Mouse (Mus musculus): ENCODE data around the gene Trnau1ap.
"Not testable (repeated sequence)": the region's sequence is repeated elsewhere in the genome, so short reads cannot be mapped to it uniquely, and the experiment has no call there.

Trnau1ap gene

DNA sequence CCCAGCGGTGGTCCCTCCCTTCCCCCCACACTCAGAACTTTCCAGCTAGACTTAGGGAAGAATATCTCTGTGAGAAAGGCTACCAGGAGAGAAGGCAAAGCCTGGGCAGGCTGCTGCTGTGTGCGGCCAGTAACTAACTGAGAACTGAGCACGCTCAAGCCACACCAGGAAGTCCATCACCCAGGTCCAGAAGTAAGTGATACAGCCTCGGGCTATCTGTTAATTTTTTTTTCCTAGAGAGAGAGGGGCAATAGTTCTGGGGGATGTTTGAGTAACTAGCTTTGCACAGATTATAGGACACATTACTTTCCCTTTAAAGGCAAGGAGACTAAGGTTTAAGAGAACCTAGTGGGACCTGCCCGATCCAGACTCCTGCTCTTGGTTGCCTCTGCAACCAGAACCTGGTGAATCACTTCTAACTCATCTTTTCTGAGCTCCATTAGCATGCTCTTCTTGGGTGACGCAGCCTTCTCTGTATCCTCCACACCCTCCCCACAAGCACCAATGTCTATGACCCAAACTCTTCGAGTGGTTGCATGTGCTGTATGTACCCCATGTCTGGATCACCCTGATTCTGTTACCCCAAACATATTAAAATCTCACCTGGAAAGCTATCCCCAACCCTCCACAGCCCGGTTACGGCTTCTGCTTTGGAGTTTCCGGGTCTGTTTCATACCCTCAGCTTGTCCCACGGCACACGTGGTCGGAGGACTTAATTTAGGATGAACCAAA, 15.2 kb upstream of the Trnau1ap start:
- no peak for DNase-seq

DNA sequence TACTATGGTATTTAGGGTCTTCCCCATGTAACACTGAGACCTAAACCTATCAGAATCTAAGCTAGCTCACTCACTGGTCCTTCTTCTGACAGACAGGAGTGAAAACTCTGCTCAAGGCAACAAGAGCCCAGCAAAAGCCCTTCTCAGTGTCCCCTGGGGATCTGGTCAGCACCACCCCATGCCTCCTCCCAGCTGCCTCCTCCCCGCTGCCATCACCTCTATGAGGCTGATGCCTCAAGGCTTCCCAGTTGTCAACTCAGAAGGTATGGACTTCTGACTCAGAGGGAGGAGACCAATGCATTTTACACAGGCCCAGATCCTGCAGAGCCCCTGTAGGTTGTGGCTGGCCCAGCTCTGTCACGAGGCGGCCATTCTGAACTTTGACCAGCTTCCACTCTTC, 12.1 kb upstream of the Trnau1ap start:
- DNase-seq, result peak in 1 of 2 experiments; percentile 27

DNA sequence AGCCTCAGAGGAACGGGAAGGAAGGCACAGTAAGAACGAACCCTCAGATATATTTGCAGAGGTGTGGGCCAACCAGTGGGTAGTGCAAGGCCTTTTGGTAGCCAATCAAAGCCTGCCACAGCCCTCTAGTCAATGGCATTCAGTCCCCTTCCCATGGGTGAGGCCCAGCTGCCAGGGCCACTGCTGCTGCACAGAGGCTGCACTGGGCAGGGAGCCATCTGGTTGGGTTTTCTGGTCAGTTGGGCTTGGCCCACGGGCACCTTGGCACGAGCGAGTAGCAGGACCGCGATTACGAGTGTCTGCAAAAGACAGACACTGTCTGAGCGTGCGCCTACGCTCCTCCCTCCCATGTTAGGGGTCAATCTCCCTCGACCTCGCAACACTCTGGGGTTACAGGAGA, 9.6 kb upstream of the Trnau1ap start:
- DNase-seq, result peak in 1 of 2 experiments; percentile 18

DNA sequence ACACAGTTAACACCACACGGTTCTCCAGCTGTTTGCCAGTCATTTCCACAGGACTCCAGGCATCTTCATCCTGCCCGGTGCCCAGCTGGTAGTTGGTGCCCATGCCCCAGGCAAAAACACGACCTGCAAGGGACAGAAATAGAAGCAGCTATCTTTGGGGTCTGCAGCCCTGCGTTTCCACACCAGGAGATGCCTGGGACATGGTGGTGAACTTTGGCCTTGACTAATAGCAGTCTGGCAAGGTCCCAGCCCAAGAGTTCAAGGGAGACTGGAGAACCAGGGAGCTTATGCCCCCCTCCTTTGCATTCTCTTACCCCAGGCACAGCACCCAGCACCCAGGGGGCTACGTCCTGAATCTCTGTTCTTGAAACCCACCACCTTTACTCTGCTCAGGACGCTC, 3.5 kb upstream of the Trnau1ap start:
- no peak for DNase-seq

DNA sequence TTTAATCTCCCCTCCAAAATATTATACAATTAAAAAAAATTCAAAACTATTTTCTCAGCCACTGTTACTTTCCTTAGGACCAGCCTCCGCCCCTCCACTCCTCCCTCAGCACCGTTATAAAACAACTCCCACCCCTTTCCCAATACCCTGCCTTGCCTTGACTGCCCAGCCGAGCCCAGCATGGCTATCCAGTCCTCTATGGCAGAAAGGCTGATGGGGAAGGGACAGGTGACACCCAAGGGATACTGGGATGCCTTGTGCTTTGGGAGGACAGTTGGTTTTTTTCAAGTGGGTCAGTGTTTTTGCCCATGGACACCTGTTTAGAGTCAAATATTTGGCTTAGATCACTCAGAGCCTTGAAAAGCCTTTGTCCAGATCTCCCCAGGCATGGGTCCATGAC, 2.6 kb upstream of the Trnau1ap start:
- no peak for DNase-seq

DNA sequence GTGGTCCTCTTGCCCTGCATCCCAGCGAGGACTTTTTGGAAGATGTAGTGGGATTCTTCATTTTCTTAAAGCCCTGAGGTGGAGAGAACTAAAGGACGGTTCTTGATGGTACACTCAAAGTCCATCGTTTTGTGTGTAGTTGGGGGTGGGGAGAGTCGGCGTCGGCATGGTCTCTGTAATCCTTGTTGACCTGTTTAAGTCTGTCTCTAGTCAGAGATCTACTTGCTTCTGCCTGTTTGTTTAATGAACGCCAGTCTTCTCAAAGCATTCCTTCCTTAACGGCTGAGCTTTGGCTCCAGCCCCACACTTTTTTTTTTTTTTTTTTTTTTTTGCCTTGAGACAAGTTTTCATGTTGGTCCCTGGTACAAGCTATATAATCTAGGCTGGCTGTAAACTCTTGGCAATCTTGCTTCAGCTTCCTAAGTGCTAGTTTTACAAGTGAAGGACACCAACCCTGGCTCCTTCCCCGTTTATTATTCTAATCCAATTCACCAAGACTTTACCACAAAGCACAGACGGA, 557 bp upstream of the Trnau1ap start:
- DNase-seq, result no peak

DNA sequence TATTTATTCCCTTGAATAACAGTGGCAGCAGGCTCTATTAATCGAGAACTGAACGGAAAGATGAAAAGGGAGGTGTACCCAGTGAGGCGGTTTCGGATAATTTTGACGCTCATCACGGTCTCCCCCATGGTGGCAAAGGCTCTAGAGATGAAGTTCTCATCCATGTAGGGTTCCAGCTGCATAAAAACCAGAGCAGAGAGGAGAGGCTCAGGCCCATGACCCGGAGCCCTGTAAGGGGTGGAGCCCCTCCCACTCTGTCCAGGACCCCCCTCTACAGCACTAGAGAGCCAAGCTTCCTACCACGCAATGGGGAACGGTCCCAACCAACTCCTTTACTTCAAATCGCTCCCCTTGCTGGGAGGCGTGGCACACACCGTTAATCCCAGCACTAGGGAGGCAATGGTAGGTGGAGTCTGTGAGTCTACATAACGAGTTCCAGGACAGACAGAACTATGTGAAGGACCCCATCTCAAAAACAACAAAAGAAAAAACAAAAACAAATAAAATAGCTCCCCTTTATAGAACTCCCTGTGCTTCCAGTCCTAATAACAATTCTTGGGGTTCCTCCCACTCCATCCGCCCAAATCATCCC, 851 bp downstream of the Trnau1ap start:
- no peak for DNase-seq

DNA sequence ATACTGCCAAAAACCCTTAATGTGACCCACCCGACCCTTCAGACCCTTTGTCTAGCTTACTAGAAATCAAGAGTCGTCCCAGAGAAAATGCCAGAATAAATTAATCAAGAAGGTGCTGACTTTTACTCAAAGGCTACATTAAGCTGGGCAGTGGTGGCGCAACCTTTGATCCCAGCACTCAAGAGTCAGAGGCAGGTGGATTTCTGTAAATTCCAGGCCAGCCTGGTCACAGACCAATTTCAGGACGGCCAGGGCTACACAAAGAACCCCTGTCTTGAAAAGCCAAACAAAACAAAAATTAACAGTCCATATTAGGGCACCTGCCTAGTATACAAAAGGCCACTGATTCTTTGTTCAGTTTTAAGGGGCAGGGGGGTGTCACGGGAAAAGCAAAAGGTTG, 2.9 kb downstream of the Trnau1ap start:
- DNase-seq, result no peak

DNA sequence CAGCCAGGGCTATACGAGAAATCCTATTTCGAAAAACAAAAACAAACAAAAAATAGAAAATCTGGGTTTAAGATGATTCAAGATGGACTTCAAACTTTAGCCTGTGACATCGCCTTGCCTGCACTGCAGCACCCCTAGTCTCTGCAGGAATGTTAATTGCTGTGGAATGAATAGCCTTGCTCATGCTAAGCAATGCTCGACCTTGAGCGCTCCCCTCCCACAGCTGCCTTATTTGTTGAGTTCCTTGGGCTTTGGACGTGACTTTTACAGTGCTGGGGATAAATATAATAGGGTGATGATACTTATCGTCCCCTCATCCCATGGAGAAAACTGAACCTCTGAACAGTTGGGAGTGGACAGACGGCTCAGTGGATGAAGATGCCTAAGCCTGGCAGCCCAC, 13.6 kb downstream of the Trnau1ap start:
- DNase-seq, result peak in 1 of 2 experiments; percentile 45

DNA sequence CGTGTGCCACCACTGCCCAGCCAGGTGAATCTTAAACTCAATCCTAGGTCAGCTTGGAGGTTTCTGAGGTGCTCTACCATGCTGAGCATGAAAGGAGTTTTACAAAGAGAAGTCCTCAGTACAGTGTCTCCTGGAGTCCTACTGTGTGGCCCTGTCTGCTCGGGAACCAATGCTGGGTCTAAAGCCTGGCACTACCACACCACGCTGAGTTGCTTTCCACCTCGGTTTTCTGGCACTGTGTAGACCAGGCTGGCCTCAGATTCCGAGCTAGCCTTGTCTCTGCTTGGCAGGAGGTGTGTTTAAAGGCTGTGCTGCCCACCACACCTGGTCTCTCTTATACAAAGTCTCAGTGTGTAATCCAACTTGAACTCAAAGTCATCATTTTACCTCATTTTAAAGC, 16.7 kb downstream of the Trnau1ap start:
- no peak for DNase-seq

DNA sequence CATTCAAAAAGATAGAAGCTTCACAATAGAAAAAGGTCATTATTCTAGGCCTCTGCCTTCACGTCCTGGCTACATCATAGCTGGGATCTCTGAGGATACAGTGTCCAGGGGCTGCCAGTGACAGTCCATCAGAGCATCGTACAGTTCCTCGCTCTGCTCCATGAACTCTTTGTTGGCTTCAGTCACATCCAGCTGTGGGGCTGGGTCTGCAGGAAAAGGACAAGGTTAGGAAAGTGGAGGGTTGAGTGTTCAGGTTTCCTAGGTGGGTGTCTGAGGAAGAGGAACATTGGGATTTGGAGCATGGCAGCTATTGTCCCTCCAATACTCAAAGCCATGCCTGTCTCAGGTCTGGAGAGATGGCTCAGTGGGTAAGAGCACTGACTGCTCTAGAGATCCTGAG, 17.5 kb downstream of the Trnau1ap start:
- DNase-seq, result no peak

DNA sequence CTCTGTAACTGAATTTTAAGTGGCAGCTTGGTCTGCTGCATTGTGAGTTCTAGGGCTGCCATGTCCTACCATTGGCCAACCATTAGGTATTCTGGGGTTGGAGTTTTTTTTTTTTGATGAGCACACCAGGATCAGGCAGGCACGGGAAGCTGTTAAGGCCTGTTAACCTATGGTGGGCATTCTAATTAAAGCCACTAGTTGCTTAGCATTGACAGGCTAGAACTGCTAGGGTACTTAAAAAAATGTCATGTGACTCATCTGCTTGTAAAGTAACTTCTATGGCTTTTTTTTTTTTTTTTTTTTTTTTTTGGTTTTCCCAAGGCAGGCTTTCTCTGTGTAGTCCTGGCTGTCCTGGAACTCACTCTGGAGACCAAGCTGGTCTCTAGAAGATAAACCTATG, 18.1 kb downstream of the Trnau1ap start:
- no peak for DNase-seq

DNA sequence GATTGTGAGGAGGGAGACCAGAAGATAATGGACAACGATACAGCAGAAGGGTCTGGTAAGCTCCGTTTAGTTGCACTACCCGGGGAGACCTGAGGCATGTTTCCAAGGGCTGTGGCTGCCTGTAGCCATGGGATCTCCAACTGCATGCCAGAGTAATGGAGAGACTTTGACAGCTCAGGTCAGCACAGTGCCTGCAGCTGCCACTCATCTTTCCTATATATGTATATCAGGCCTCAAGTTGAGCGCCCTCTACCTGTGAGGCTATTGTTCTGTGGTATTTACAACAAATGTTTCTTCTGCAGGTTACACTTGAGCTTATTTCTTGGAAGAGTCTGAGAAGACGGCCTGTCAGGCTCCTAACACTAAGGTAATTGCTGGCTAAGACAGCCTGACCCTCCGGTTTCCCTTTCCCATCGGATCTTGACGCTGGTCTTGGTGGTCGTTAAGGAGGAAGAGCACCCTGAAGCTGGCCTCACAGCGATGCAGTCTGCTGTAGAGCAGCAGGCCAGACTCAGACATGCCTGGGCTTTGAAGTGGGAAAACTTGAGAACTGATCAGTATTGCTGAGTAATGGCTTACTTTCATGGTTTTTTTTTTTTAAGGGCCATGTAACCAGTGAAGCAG, 19.4 kb downstream of the Trnau1ap start:
- DNase-seq, result peak; percentile 39 to 58

DNA sequence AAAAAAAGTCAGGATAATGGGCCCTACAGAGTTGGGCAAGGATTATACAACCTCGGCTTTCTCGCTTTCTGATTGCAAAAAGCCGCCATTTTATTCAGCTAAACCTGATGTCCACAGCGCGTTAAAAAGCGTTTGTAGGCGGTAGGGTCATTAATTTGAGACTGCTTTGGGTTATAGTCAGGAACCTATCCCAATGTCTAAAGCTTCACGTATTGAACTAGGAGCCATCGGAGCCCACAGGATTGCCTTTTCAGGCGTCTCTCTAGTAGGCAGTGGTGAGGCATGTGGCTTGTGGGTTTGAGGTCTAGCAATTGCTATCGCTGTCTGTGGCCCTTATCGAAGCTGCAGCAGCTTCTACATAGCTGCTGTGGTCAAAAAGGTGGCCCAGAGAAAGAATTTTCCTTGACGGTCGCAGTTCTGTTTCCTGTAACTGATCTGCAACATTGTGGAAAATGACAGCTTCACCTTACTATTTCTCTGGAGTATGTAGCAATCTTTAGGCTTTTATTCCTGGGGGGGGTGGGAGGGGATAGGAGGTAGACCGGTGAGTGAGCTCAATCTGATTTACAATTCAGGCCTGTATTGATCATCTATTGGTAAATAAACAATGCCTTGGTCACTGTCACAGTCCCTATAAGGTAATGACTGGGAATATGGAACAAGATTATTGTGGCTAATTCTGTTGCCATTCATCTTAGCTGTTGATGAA, 20.0 kb downstream of the Trnau1ap start:
- DNase-seq, result no peak

DNA sequence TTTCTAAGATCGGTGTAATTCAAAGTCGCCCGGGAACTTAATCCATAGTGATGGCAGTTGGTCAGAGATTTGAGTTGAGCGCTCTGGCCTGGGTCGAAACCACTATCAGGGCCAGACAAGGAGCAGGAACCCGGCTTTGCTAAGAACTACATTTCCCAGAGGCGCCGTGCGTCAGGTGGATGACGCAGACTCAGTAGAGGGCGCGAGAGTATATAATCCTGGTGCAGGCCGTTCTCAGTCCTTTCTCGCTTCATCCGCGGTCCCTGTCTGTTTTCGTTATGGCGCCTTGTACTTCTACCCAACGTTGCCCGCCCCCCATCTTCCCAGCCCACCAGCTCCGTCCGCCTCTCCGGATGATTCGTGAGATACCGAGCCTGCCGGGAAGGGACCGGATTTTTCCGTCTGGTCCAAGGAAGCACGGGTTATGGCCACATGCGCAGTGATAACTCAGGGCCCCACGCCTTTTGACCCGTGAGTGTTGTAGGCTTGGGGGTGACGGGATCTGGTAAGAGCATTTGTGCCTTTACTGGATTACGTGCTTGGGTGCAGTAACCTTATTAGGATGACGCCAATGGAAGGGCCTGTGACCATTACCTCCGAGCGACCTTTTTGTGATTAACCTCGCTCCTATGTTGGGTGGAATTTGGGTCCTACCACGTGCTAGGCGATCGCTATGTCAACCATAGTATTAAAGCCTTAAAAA, 20.8 kb downstream of the Trnau1ap start:
- DNase-seq, result peak; percentile 90 to 94

DNA sequence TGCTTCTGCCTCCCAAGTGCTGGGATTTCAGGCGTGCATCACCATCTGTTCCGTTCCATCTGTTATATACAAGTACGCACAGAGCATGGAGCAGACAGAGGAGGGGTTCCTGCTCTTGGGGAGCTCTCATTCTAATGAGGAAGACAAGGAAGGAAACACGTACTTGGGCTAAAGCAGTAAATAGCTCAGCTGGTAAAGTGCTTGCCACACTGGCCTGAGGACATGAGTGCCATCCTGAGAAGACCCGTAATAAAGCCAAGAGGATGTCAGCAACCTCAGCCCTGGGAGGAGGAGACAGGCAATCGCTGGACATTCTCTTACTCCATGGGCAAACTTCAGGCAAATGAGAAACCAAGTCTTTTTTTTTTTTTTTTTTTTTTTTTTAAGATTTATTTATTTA, 23.3 kb downstream of the Trnau1ap start:
- DNase-seq, result no peak

DNA sequence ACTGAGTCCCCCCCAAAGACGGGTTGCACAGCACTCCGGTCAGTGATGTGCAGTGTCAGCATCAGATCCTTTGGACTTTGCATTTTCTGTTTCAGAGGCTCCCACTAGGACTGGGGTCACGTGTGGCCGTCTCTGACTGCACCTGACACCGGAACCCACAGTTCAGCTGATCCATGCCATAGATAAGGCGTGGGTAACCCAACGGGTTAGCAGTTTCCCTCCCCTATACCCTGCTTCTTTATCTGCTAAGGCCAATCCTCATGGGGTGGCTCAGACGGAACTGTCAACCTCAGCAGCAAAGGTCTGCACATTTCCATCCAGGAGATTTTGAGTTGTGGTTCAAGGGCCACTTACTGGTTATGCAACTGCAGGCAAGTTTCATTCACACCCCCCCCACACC, 24.1 kb downstream of the Trnau1ap start:
- no peak for DNase-seq

DNA sequence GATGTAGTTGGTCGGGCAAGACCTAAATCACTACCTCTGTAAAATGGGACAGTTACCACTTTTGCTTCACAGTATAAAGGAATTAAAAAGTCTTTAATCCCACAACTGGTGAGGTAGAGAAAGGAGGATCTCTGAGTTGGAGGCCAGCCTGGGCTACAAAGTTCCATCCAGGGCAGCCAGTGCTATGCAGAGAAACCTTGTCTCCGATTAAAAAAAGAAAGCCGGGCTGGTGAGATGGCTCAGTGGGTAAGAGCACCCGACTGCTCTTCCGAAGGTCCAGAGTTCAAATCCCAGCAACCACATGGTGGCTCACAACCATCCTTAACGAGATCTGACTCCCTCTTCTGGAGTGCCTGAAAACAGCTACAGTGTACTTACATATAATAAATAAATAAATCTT, 25.9 kb downstream of the Trnau1ap start:
- DNase-seq, result not testable (repeated sequence)

DNA sequence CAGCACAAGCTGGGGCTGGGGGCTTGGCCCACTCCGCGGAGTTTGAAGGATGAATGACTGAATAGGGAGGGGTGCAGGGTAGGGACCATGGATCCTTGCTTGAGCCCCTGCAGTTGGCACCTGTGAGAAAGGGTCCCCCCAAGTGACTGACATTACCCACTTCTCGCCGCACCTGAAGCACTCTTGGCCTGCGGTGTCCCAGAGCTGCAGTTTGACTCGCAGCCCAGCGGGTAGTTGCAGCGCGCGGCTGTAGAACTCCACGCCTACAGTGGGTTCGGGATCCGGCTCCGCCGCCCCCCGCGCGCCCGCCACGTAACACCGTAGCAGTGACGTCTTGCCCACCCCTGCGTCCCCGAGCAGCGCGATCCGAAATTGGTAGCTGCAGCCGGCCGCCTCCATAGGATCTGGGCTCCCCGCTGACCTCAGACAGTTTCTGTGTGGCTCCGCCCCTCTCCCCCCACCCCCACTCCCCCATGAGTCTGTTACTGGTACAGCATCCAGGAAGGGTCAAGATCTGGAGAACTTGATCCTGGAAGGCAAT, 26.3 kb downstream of the Trnau1ap start, which contains the start of gene Rab42:
TSS of gene Rab42 (minus strand) at position 447 of the 541 bp plus-strand sequence.
- peak; percentile 69 to 79 for DNase-seq

DNA sequence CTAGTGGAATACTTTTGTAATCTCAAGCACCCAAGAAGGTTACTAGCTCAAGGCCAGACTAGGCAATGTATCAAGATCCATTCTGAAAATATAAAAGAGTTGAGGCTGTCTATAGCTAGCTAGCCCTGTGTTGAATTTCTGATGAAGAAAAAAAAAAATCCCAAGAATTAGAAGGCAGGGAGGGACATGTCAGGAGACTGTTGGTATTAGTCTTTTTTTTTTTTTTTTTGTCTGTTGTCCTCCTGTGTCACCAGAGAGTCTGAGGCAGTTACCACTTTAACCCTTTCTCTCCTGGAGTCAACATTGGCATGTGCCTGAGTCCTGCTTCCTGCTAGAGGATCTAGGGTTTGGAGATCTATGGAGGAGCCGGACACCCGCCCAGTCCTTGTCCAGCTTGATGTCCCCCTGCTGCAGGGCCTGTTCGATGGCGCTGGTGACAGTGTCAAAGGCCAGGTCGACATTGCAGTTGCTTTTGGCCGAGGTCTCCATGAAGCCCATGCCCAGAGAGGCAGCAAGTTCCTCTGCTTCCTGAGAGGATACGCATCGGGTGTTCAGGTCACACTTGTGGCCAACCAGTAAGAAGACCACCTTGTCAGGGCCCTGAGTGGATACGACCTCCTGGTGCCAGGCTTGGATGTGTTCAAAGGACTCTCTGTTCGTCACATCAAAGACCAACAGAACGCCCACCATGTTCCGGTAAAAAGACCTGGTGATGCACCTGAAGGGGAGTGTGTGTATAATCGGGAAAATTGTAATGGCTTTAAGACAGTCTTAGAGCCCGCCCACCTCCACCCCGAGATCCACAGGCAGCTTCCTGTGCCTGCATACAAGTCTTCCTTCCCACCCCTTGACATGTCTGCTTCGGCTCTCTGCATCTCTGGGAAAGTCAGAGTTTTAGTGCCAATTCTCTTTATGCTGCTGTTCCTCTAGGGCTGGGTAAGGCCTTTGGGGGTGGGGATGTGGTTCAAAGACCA, 27.1 kb downstream of the Trnau1ap start:
- DNase-seq, result no peak

DNA sequence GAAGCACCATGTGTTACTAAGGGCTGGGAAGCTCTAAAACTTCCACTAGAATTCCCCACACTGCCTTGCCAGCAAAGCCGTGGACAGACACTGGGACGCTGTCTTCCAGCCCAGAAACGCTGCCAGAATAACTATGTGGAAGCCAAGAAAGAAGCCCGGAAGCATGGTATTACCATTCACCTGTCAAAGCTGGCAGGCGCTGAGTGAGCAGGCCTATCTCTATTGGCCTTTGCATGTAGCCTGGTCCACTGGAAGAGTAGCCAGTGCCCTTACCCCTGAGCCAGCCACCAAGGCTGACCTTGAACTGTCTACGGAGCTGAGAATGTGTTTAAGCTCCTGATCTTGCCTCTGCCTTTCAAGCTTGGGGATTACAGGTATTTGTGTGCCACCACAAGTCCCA, 27.9 kb downstream of the Trnau1ap start:
- no peak for DNase-seq

Data from kidney, postnatal 4 days (tissue).